Mouse (Mus musculus) forebrain, embryonic 12.5 days (tissue): Measurements from ENCODE around the gene Dhx36. TPM values are rescaled to one million over a fixed set of nuclear protein-coding genes. Genes with fewer than 3 reads are reported as not detected.

Experiments used
- ATAC-seq: fragments of 200-750 bp; cut with Nextera tagmentation; 2 replicates; pipeline ENCODE4 v1.8.0; 2017; ENCODE audit warnings: moderate TSS enrichment; ENCODE audit not compliant: low FRiP score
- H3K27ac ChIP-seq: fragments of 300-500 bp; sonication (generic); 2 replicates; pipeline ENCODE4 v1.5.1; 2016; ENCODE audit warnings: mild to moderate bottlenecking
- H3K27me3 ChIP-seq: fragments of 300-500 bp; sonication (generic); 2 replicates; pipeline ENCODE4 v1.6.1; 2016; ENCODE audit warnings: mild to moderate bottlenecking
- H3K36me3 ChIP-seq: fragments of 300-500 bp; sonication (generic); replicated peaks from 2 replicates; pipeline ENCODE4 v1.6.1; 2016; ENCODE audit warnings: mild to moderate bottlenecking
- H3K4me1 ChIP-seq: fragments of 300-500 bp; sonication (generic); 2 replicates; pipeline ENCODE4 v1.6.1; 2016
- H3K4me2 ChIP-seq: fragments of 300-500 bp; sonication (generic); 2 replicates; pipeline ENCODE4 v1.6.1; 2016; ENCODE audit warnings: mild to moderate bottlenecking, moderate library complexity
- H3K4me3 ChIP-seq: fragments of 300-500 bp; sonication (generic); replicated peaks from 2 replicates; pipeline ENCODE4 v1.5.1; 2016; ENCODE audit warnings: mild to moderate bottlenecking
- H3K9ac ChIP-seq: fragments of 300-500 bp; sonication (generic); 2 replicates; pipeline ENCODE4 v1.6.1; 2016; ENCODE audit warnings: mild to moderate bottlenecking
- H3K9me3 ChIP-seq: fragments of 300-500 bp; sonication (generic); 2 replicates; pipeline ENCODE4 v1.6.1; 2016
- WGBS: fragments of 180-500 bp; shearing (Covaris S2); methylation state at CpG from one replicate; pipeline ENCODE4 v1.1.7; 2016; 5-methylcytosine and 5-hydroxymethylcytosine counted together
- polyA plus RNA-seq: library from polyadenylated mRNA; unstranded; fragments of >200 nt; fragmentation: Nextera tagmentation; extraction: Ambion mirVana; gene quantifications from 2 replicates; pipeline ENCODE4 v1.2.1, GENCODE M21; 2016

Dhx36 gene
- polyA plus RNA-seq, 1 experiment from 2014 or later = 57.9 TPM

GRCm38 (mm10) chr3:62455854-62456253 lies 51.0 kb downstream of the Dhx36 start:
- 25% methylated on average over 1 of the region's 1 CpGs for WGBS

GRCm38 (mm10) chr3:62454096-62454495 lies 52.7 kb downstream of the Dhx36 start:
- Histone ChIP-seq H3K27ac (peak overlapping the region; percentile 54; the same call in 1 of the 2 replicates), H3K27me3 (no peaks in the 10 kb centered on the region), H3K36me3 (no peaks in the 10 kb centered on the region), H3K4me1 (peaks cover 18% of the 10 kb centered on the region), H3K9me3 (no peaks in the 10 kb centered on the region), H3K9ac (no peak overlapping the region), H3K4me2 (0 out of 2 replicates have a peak overlapping the region, but pooled peaks have one; percentile 1), H3K4me3 (no peak overlapping the region)
- WGBS = 17% methylated on average over 3 of the region's 3 CpGs
- peak; percentile 47; the same call in 1 of the 2 replicates for ATAC-seq

More at GRCm38 (mm10) chr3:62455854-62456253, 51.0 kb downstream of the Dhx36 start:
- ATAC-seq = peak; percentile 45; the same call in 1 of the 2 replicates
- H3K27me3 ChIP-seq = no peaks in the 10 kb centered on the region
- no peak overlapping the region for H3K4me3 ChIP-seq
- peaks cover 18% of the 10 kb centered on the region for H3K4me1 ChIP-seq
- no peak overlapping the region for H3K4me2 ChIP-seq
- H3K9ac ChIP-seq = no peak overlapping the region
- peaks cover 14% of the 10 kb centered on the region; the same call in 1 of the 2 replicates for H3K36me3 ChIP-seq
- H3K27ac ChIP-seq = no peak overlapping the region
- no peaks in the 10 kb centered on the region for H3K9me3 ChIP-seq

GRCm38 (mm10) chr3:62452961-62453360 lies 53.8 kb downstream of the Dhx36 start:
- Histone ChIP-seq H3K27me3 (no peaks in the 10 kb centered on the region), H3K4me2 (no peak overlapping the region), H3K27ac (no peak overlapping the region), H3K36me3 (no peaks in the 10 kb centered on the region; the same call in 1 of the 2 replicates), H3K9ac (no peak overlapping the region), H3K4me1 (peaks cover 18% of the 10 kb centered on the region), H3K4me3 (no peak overlapping the region), H3K9me3 (no peaks in the 10 kb centered on the region)
- no peak for ATAC-seq
- 29% methylated on average over 4 of the region's 4 CpGs for WGBS

- Histone ChIP-seq H3K4me2 (no peak overlapping the region), H3K36me3 (no peaks in the 10 kb centered on the region; the same call in 1 of the 2 replicates), H3K27ac (no peak overlapping the region), H3K9ac (no peak overlapping the region), H3K27me3 (no peaks in the 10 kb centered on the region), H3K4me3 (no peak overlapping the region), H3K4me1 (peaks cover 8% of the 10 kb centered on the region), H3K9me3 (no peaks in the 10 kb centered on the region)
- WGBS = 95% methylated on average over 4 of the region's 4 CpGs
- ATAC-seq = no peak
Observed at GRCm38 (mm10) chr3:62449871-62450496, 56.8 kb downstream of the Dhx36 start.

GRCm38 (mm10) chr3:62447151-62447550 lies 59.7 kb downstream of the Dhx36 start:
- Histone ChIP-seq H3K36me3 (no peaks in the 10 kb centered on the region; the same call in 1 of the 2 replicates), H3K4me1 (no peaks in the 10 kb centered on the region), H3K4me2 (no peak overlapping the region), H3K9me3 (no peaks in the 10 kb centered on the region), H3K4me3 (no peak overlapping the region), H3K9ac (no peak overlapping the region), H3K27me3 (no peaks in the 10 kb centered on the region), H3K27ac (no peak overlapping the region)
- 86% methylated on average over 8 of the region's 8 CpGs for WGBS
- ATAC-seq = no peak

- no peaks in the 10 kb centered on the region for H3K9me3 ChIP-seq
- H3K4me2 ChIP-seq = no peak overlapping the region
- H3K4me3 ChIP-seq = no peak overlapping the region
- no peak for ATAC-seq
- no peaks in the 10 kb centered on the region; the same call in 1 of the 2 replicates for H3K36me3 ChIP-seq
- WGBS = 91% methylated on average over 7 of the region's 7 CpGs
- no peak overlapping the region for H3K9ac ChIP-seq
- no peak overlapping the region for H3K27ac ChIP-seq
- no peaks in the 10 kb centered on the region for H3K4me1 ChIP-seq
- H3K27me3 ChIP-seq = no peaks in the 10 kb centered on the region
Observed at GRCm38 (mm10) chr3:62446271-62446670, 60.5 kb downstream of the Dhx36 start.

GRCm38 (mm10) chr3:62443582-62444194 lies 63.1 kb downstream of the Dhx36 start:
- WGBS = 84% methylated on average over 12 of the region's 12 CpGs
- H3K9ac ChIP-seq = no peak overlapping the region
- no peak overlapping the region for H3K4me3 ChIP-seq
- no peaks in the 10 kb centered on the region for H3K36me3 ChIP-seq
- no peak for ATAC-seq
- H3K27ac ChIP-seq = no peak overlapping the region
- no peaks in the 10 kb centered on the region for H3K27me3 ChIP-seq
- no peak overlapping the region for H3K4me2 ChIP-seq
- H3K4me1 ChIP-seq = 0 out of 2 replicates have a peak, but pooled peaks cover 4% of the 10 kb centered on the region
- H3K9me3 ChIP-seq = no peaks in the 10 kb centered on the region

- no peak overlapping the region for H3K9ac ChIP-seq
- ATAC-seq = no peak
- H3K4me1 ChIP-seq = 0 out of 2 replicates have a peak, but pooled peaks cover 4% of the 10 kb centered on the region
- no peak overlapping the region for H3K4me2 ChIP-seq
- H3K27ac ChIP-seq = no peak overlapping the region
- 32% methylated on average over 5 of the region's 5 CpGs for WGBS
- no peaks in the 10 kb centered on the region for H3K36me3 ChIP-seq
- H3K27me3 ChIP-seq = no peaks in the 10 kb centered on the region
- H3K9me3 ChIP-seq = no peaks in the 10 kb centered on the region
- no peak overlapping the region for H3K4me3 ChIP-seq
Observed at GRCm38 (mm10) chr3:62440431-62440969, 66.3 kb downstream of the Dhx36 start.

GRCm38 (mm10) chr3:62435923-62436322 lies 70.9 kb downstream of the Dhx36 start:
- H3K9ac ChIP-seq = no peak overlapping the region
- no peak overlapping the region for H3K27ac ChIP-seq
- ATAC-seq = no peak
- no peaks in the 10 kb centered on the region for H3K27me3 ChIP-seq
- no peak overlapping the region for H3K4me2 ChIP-seq
- 0 out of 2 replicates have a peak, but pooled peaks cover 4% of the 10 kb centered on the region for H3K4me1 ChIP-seq
- no peak overlapping the region for H3K4me3 ChIP-seq
- no peaks in the 10 kb centered on the region for H3K9me3 ChIP-seq
- H3K36me3 ChIP-seq = no peaks in the 10 kb centered on the region

- H3K4me3 ChIP-seq = no peak overlapping the region
- no peak for ATAC-seq
- H3K9ac ChIP-seq = no peak overlapping the region
- no peak overlapping the region for H3K4me2 ChIP-seq
- H3K36me3 ChIP-seq = no peaks in the 10 kb centered on the region; the same call in 1 of the 2 replicates
- no peak overlapping the region for H3K27ac ChIP-seq
- H3K27me3 ChIP-seq = no peaks in the 10 kb centered on the region
- no peaks in the 10 kb centered on the region for H3K4me1 ChIP-seq
- 77% methylated on average over 4 of the region's 4 CpGs for WGBS
- no peaks in the 10 kb centered on the region for H3K9me3 ChIP-seq
Observed at GRCm38 (mm10) chr3:62433675-62434074, 73.1 kb downstream of the Dhx36 start.

GRCm38 (mm10) chr3:62418387-62419138 lies 88.2 kb downstream of the Dhx36 start:
- Histone ChIP-seq H3K9me3 (no peaks in the 10 kb centered on the region), H3K4me1 (no peaks in the 10 kb centered on the region), H3K27ac (no peak overlapping the region), H3K4me3 (no peak overlapping the region), H3K4me2 (no peak overlapping the region), H3K36me3 (no peaks in the 10 kb centered on the region), H3K9ac (no peak overlapping the region), H3K27me3 (no peaks in the 10 kb centered on the region)
- no peak for ATAC-seq
- WGBS = 91% methylated on average over 6 of the region's 6 CpGs
